Mouse (Mus musculus): ENCODE data around the gene Dnm3.

- TF ChIP-seq MAX (IDR thresholded peaks at IDR 0.05; ENCODE audit: low read length) (no peak), POLR2A (IDR thresholded peaks at IDR 0.05; ENCODE audit: control insufficient read depth in 1 of 2, insufficient read depth in 1 of 2, low read depth in 1 of 2, low read length in 2 of 2, poor library complexity in 1 of 2) (no peak), CTCF (IDR thresholded peaks at IDR 0.05 in 2 of 3, conservative IDR thresholded peaks at IDR 0.05 in 1 of 3; ENCODE audit: control insufficient read depth in 1 of 3, insufficient read depth in 1 of 3, low read depth in 2 of 3, low read length in 3 of 3, poor library complexity in 1 of 3, severe bottlenecking in 1 of 3) (no peak), SIN3A (IDR thresholded peaks at IDR 0.05; ENCODE audit: low read length) (no peak), HCFC1 (IDR thresholded peaks at IDR 0.05; ENCODE audit: low read depth, low read length) (no peak), CHD2 (IDR thresholded peaks at IDR 0.05; ENCODE audit: low read length) (no peak), MXI1 (IDR thresholded peaks at IDR 0.05; ENCODE audit: low read depth, low read length) (no peak), USF1 (IDR thresholded peaks at IDR 0.05; ENCODE audit: low read depth, low read length) (no peak)
These were observed 437.2 kb downstream of the Dnm3 start for GRCm38 (mm10) chr1:162040490-162041274.
